Mouse (Mus musculus): Measurements from ENCODE around the gene H2al1n. TPM values are rescaled to one million over a fixed set of nuclear protein-coding genes. Genes with fewer than 3 reads are reported as not detected.
"Not testable (repeated sequence)": the region's sequence is repeated elsewhere in the genome, so short reads cannot be mapped to it uniquely, and the experiment has no call there.

Gene H2al1n
- not detected in 2 replicates for polyA plus RNA-seq (2014; fragmentation: Nextera tagmentation; extraction: Ambion mirVana)

GRCm38 (mm10) chrX:14210848-14211247 lies at the start of gene H2al1n:
Gene H2al1n (plus strand): TSS chrX:14211148.
- H3K4me1 ChIP-seq (replicated peaks; ENCODE audit: control insufficient read depth, insufficient read depth, low read length); H3K4me2 ChIP-seq (replicated peaks; ENCODE audit: low read depth, low read length); H3K9ac ChIP-seq (ENCODE audit: low read depth, low read length); ATAC-seq (ENCODE audit: low FRiP score); DNase-seq (ENCODE audit: low spot score); H3K36me3 ChIP-seq (ENCODE audit: control insufficient read depth, insufficient read depth, low read length); H3K4me3 ChIP-seq (ENCODE audit: low read depth, low read length); H3K9me3 ChIP-seq (ENCODE audit: control insufficient read depth, low read length); H3K27me3 ChIP-seq (ENCODE audit: control insufficient read depth, insufficient read depth, low read length); H3K27ac ChIP-seq (ENCODE audit: low read depth, low read length): not testable (repeated sequence)
- 87% methylated on average over 3 of the region's 3 CpGs for WGBS

GRCm38 (mm10) chrX:14199284-14199683 lies 11.7 kb upstream of the H2al1n start:
- WGBS = 62% methylated on average over 4 of the region's 4 CpGs
- no peak overlapping the region for H3K27ac ChIP-seq (ENCODE audit: low read depth, low read length)
- H3K27me3 ChIP-seq (ENCODE audit: control insufficient read depth, insufficient read depth, low read length) = no peaks in the 10 kb centered on the region
- DNase-seq (ENCODE audit: low spot score) (no peak), ATAC-seq (ENCODE audit: low FRiP score) (no peak)
- H3K9ac ChIP-seq (ENCODE audit: low read depth, low read length) = no peak overlapping the region
- H3K36me3 ChIP-seq (ENCODE audit: control insufficient read depth, insufficient read depth, low read length) = no peaks in the 10 kb centered on the region
- no peaks in the 10 kb centered on the region for H3K4me1 ChIP-seq (replicated peaks; ENCODE audit: control insufficient read depth, insufficient read depth, low read length)
- H3K4me2 ChIP-seq (replicated peaks; ENCODE audit: low read depth, low read length) = no peak overlapping the region
- H3K9me3 ChIP-seq (ENCODE audit: control insufficient read depth, low read length) = no peaks in the 10 kb centered on the region
- H3K4me3 ChIP-seq (ENCODE audit: low read depth, low read length) = no peak overlapping the region

GRCm38 (mm10) chrX:14206112-14206875 lies 4.7 kb upstream of the H2al1n start:
- no peak overlapping the region for H3K4me3 ChIP-seq (ENCODE audit: low read depth, low read length)
- no peaks in the 10 kb centered on the region for H3K36me3 ChIP-seq (ENCODE audit: control insufficient read depth, insufficient read depth, low read length)
- no peak overlapping the region for H3K27ac ChIP-seq (ENCODE audit: low read depth, low read length)
- H3K9me3 ChIP-seq (ENCODE audit: control insufficient read depth, low read length) = no peaks in the 10 kb centered on the region
- no peak for DNase-seq (ENCODE audit: low spot score)
- no peak for ATAC-seq (ENCODE audit: low FRiP score)
- H3K9ac ChIP-seq (ENCODE audit: low read depth, low read length) = no peak overlapping the region
- WGBS = 65% methylated on average over 8 of the region's 8 CpGs
- H3K4me1 ChIP-seq (replicated peaks; ENCODE audit: control insufficient read depth, insufficient read depth, low read length) = no peaks in the 10 kb centered on the region
- no peaks in the 10 kb centered on the region for H3K27me3 ChIP-seq (ENCODE audit: control insufficient read depth, insufficient read depth, low read length)
- H3K4me2 ChIP-seq (replicated peaks; ENCODE audit: low read depth, low read length) = no peak overlapping the region

GRCm38 (mm10) chrX:14229218-14229617 lies 18.3 kb downstream of the H2al1n start:
- no peak for ATAC-seq (ENCODE audit: low FRiP score)
- H3K9ac ChIP-seq (ENCODE audit: low read depth, low read length) = no peak overlapping the region
- no peak overlapping the region for H3K4me3 ChIP-seq (ENCODE audit: low read depth, low read length)
- no peak overlapping the region for H3K27ac ChIP-seq (ENCODE audit: low read depth, low read length)
- no peak overlapping the region for H3K4me2 ChIP-seq (replicated peaks; ENCODE audit: low read depth, low read length)
- H3K4me1 ChIP-seq (replicated peaks; ENCODE audit: control insufficient read depth, insufficient read depth, low read length) = no peaks in the 10 kb centered on the region
- no peaks in the 10 kb centered on the region for H3K36me3 ChIP-seq (ENCODE audit: control insufficient read depth, insufficient read depth, low read length)
- 71% methylated on average over 2 of the region's 2 CpGs for WGBS
- no peaks in the 10 kb centered on the region for H3K27me3 ChIP-seq (ENCODE audit: control insufficient read depth, insufficient read depth, low read length)
- no peak for DNase-seq (ENCODE audit: low spot score)
- H3K9me3 ChIP-seq (ENCODE audit: control insufficient read depth, low read length) = no peaks in the 10 kb centered on the region

GRCm38 (mm10) chrX:14259597-14260239 lies 48.8 kb downstream of the H2al1n start:
- ATAC-seq (ENCODE audit: low FRiP score) (no peak), DNase-seq (ENCODE audit: low spot score) (no peak)
- Histone ChIP-seq H3K36me3 (ENCODE audit: control insufficient read depth, insufficient read depth, low read length) (no peaks in the 10 kb centered on the region), H3K9me3 (ENCODE audit: control insufficient read depth, low read length) (no peaks in the 10 kb centered on the region), H3K27ac (ENCODE audit: low read depth, low read length) (no peak overlapping the region), H3K4me3 (ENCODE audit: low read depth, low read length) (no peak overlapping the region), H3K27me3 (ENCODE audit: control insufficient read depth, insufficient read depth, low read length) (no peaks in the 10 kb centered on the region), H3K9ac (ENCODE audit: low read depth, low read length) (no peak overlapping the region), H3K4me2 (replicated peaks; ENCODE audit: low read depth, low read length) (no peak overlapping the region), H3K4me1 (replicated peaks; ENCODE audit: control insufficient read depth, insufficient read depth, low read length) (no peaks in the 10 kb centered on the region)
- WGBS = 78% methylated on average over 3 of the region's 3 CpGs
